Mouse (Mus musculus): Measurements from ENCODE around the gene Tmem273. TPM values are rescaled to one million over a fixed set of nuclear protein-coding genes. Genes with fewer than 3 reads are reported as not detected.

The Tmem273 gene
- polyA plus RNA-seq, 1 experiment = 0.54 TPM

GRCm38 (mm10) chr14:32859831-32860569 is 74.2 kb downstream of the Tmem273 start:
- peaks cover 3% of the 10 kb centered on the region; the same call in 1 of the 2 replicates for H3K4me1 ChIP-seq (ENCODE audit: control insufficient read depth, insufficient read depth, low read length)
- no peak overlapping the region for H3K4me3 ChIP-seq (replicated peaks; ENCODE audit: insufficient read depth, low read depth, low read length)
- H3K27ac ChIP-seq (ENCODE audit: insufficient read depth, low read length) = no peak overlapping the region
- peaks cover 2% of the 10 kb centered on the region; the same call in 1 of the 2 replicates for H3K27me3 ChIP-seq (ENCODE audit: control insufficient read depth, insufficient read depth, low read length)
- no peak for DNase-seq
- WGBS = 75% methylated on average over 11 of the region's 11 CpGs
- TF ChIP-seq CTCF (IDR thresholded peaks at IDR 0.05; ENCODE audit: borderline replicate concordance, insufficient read depth, low read depth, low read length) (no peak), POLR2A (IDR thresholded peaks at IDR 0.05; ENCODE audit: borderline replicate concordance, insufficient read depth, low read length) (no peak)

DNA sequence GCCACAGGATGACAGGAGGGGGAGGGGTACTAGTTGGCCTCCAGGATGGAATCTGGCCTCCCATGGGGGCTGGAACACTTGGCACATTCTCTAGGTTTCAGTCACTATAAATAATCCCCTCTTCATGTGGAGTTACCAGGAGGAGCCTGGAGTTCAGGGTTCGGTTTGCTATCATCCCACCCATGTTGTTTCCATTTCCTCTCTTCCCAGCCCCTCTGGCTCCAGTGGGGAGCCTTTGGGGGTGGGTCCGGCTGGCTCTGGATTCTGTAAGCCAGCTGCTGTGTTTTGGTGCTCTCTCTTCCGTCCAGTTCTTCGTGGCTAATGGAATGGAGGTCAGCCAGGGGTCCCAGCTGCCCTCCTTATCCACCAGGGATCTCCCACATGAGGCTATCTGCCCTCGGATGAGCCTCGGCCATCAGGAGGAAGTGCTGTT is 75.4 kb downstream of the Tmem273 start:
- peaks cover 2% of the 10 kb centered on the region; the same call in 1 of the 2 replicates for H3K27me3 ChIP-seq (ENCODE audit: control insufficient read depth, insufficient read depth, low read length)
- peaks cover 3% of the 10 kb centered on the region; the same call in 1 of the 2 replicates for H3K4me1 ChIP-seq (ENCODE audit: control insufficient read depth, insufficient read depth, low read length)

DNA sequence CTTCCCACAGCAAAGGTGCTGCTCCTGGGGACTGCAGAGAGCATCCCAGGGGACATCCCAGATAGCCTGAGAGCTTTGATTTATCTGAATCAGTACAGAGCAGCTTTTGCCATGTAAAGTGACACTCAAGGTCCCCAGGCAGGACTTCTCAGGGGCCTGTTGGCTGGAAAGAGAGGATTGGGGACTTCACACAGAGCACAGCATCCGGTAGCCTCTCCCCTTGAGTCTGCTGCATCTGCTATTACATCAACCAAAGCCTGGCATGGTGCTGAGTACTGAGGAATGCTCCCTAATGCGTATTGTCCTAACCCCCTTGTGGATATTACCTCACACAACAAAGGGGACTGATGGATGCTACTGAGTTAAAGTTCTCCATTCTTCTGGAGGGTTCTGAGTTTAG is 75.9 kb downstream of the Tmem273 start:
- no peak for DNase-seq
- H3K27ac ChIP-seq (ENCODE audit: insufficient read depth, low read length) = no peak overlapping the region
- no peak for TF ChIP-seq POLR2A (IDR thresholded peaks at IDR 0.05; ENCODE audit: borderline replicate concordance, insufficient read depth, low read length)
- no peak for TF ChIP-seq CTCF (IDR thresholded peaks at IDR 0.05; ENCODE audit: borderline replicate concordance, insufficient read depth, low read depth, low read length)
- no peak overlapping the region for H3K4me3 ChIP-seq (replicated peaks; ENCODE audit: insufficient read depth, low read depth, low read length)
- H3K4me1 ChIP-seq (ENCODE audit: control insufficient read depth, insufficient read depth, low read length) = peaks cover 3% of the 10 kb centered on the region; the same call in 1 of the 2 replicates
- H3K27me3 ChIP-seq (ENCODE audit: control insufficient read depth, insufficient read depth, low read length) = peaks cover 2% of the 10 kb centered on the region; the same call in 1 of the 2 replicates
- WGBS = 61% methylated on average over 2 of the region's 2 CpGs

More for the DNA sequence above, 75.4 kb downstream of the Tmem273 start:
- DNase-seq = no peak
- Histone ChIP-seq H3K4me3 (replicated peaks; ENCODE audit: insufficient read depth, low read depth, low read length) (no peak overlapping the region), H3K27ac (ENCODE audit: insufficient read depth, low read length) (no peak overlapping the region)
- TF ChIP-seq CTCF (IDR thresholded peaks at IDR 0.05; ENCODE audit: borderline replicate concordance, insufficient read depth, low read depth, low read length) (no peak), POLR2A (IDR thresholded peaks at IDR 0.05; ENCODE audit: borderline replicate concordance, insufficient read depth, low read length) (no peak)
- WGBS = 37% methylated on average over 6 of the region's 6 CpGs

GRCm38 (mm10) chr14:32865331-32865730 is 79.6 kb downstream of the Tmem273 start:
- DNase-seq = no peak
- WGBS = 79% methylated on average over 3 of the region's 3 CpGs
- no peaks in the 10 kb centered on the region for H3K27me3 ChIP-seq (ENCODE audit: control insufficient read depth, insufficient read depth, low read length)
- H3K4me3 ChIP-seq (replicated peaks; ENCODE audit: insufficient read depth, low read depth, low read length) = no peak overlapping the region
- TF ChIP-seq POLR2A (IDR thresholded peaks at IDR 0.05; ENCODE audit: borderline replicate concordance, insufficient read depth, low read length) (no peak), CTCF (IDR thresholded peaks at IDR 0.05; ENCODE audit: borderline replicate concordance, insufficient read depth, low read depth, low read length) (no peak)
- H3K27ac ChIP-seq (ENCODE audit: insufficient read depth, low read length) = no peak overlapping the region
- peaks cover 3% of the 10 kb centered on the region; the same call in 1 of the 2 replicates for H3K4me1 ChIP-seq (ENCODE audit: control insufficient read depth, insufficient read depth, low read length)

Other genes with a start within 250 kb of the Tmem273 start
- gene Prrxl1, start 186.6 kb upstream of the Tmem273 start, polyA plus RNA-seq (2012; rRNA removed) = 1.2 and 1.5 TPM in 2 replicates
- 0.08 and 0.11 TPM in 2 replicates for gene 3425401B19Rik, start 100.7 kb upstream of the Tmem273 start, polyA plus RNA-seq (2012; rRNA removed)
- gene Fam170b, start 48.0 kb downstream of the Tmem273 start, polyA plus RNA-seq (2012; rRNA removed) = not detected in 2 replicates
- 5.5 and 7.1 TPM in 2 replicates for gene Vstm4, start 70.8 kb downstream of the Tmem273 start, polyA plus RNA-seq (2012; rRNA removed)
- gene Lrrc18, start 205.4 kb downstream of the Tmem273 start, polyA plus RNA-seq (2012; rRNA removed) = 0.27 and 0.47 TPM in 2 replicates